Comparison of ENCODE assay signal across 8 mouse cellular contexts in genomic region chr1:136685191-136686060, GRCm38 (mm10).
DNase-seq lines count a peak whose midpoint lies in the region; ATAC-seq and TF ChIP-seq lines count a peak whose summit lies in the region.

No protein-coding gene starts in this region.

- no peaks in the 10 kb centered on the region for H3K36me3 ChIP-seq in liver, embryonic 16.5 days (ENCODE audit: control insufficient read depth, insufficient read depth)
- H3K36me3 ChIP-seq in splenic B cell, adult 2 months (ENCODE audit: control insufficient read depth, insufficient read depth, low read length, poor library complexity, severe bottlenecking): no peaks in the 10 kb centered on the region

- H3K9me3 ChIP-seq in liver, embryonic 16.5 days (replicated peaks; ENCODE audit: control insufficient read depth, low read length): no peaks in the 10 kb centered on the region

- peak overlapping the region; percentile 86 for H3K27ac ChIP-seq in gastrocnemius, adult 2 months
- H3K27ac ChIP-seq in liver, embryonic 16.5 days (ENCODE audit: low read length): peak overlapping the region; percentile 76

- peak overlapping the region; percentile 56 for H3K4me3 ChIP-seq in gastrocnemius, adult 2 months
- peak overlapping the region; percentile 54 for H3K4me3 ChIP-seq in liver, embryonic 16.5 days (ENCODE audit: low read depth, low read length)

- intact Hi-C loops in gastrocnemius, adult 2 months (cut with DNase I): no loop called here
- intact Hi-C loops in gastrocnemius, postnatal 36 days (cut with DNase I): no loop called here

- peak; percentile 43 for DNase-seq in gastrocnemius, adult 2 months
- no peak for DNase-seq in gastrocnemius, postnatal 36 days
- peak; percentile 48 for DNase-seq in MN1 (ENCODE audit: low spot score)
- peak; percentile 95 for DNase-seq in fibroblast of lung, adult 2 months (ENCODE audit: low read depth)
- peak; percentile 70 for DNase-seq in splenic B cell, adult 2 months (ENCODE audit: low read depth, low spot score)
- no peak for DNase-seq in left cerebral cortex, adult 11 months (ENCODE audit: low spot score)
- no peak for DNase-seq in right cerebral cortex, postnatal 25 days

- no peak for TF ChIP-seq CTCF in gastrocnemius, adult 2 months (IDR thresholded peaks at IDR 0.05)

- ATAC-seq in liver, embryonic 16.5 days (ENCODE audit: low read depth): peak; percentile 19

- H3K9ac ChIP-seq in liver, embryonic 16.5 days (ENCODE audit: low read depth, low read length): peak overlapping the region; percentile 47; the same call in 1 of the 2 replicates

- H3K4me2 ChIP-seq in liver, embryonic 16.5 days (ENCODE audit: low read depth, low read length): peak overlapping the region; percentile 62

- H3K27me3 ChIP-seq in liver, embryonic 16.5 days (ENCODE audit: control insufficient read depth, insufficient read depth, low read depth, low read length): no peaks in the 10 kb centered on the region
- H3K27me3 ChIP-seq in splenic B cell, adult 2 months (ENCODE audit: control insufficient read depth, insufficient read depth, low read length, poor library complexity, severe bottlenecking): no peaks in the 10 kb centered on the region

- 22% methylated on average over 13 of the region's 13 CpGs for WGBS in liver, embryonic 16.5 days (ENCODE audit: insufficient replicate concordance)

- peaks cover 12% of the 10 kb centered on the region for H3K4me1 ChIP-seq in liver, embryonic 16.5 days (ENCODE audit: control insufficient read depth, low read depth, low read length)

Comparison
In these comparisons a context has a peak if more than half of its experiments do, and no peak if none do; other contexts are left out.
1. DNase-seq: peak in gastrocnemius, adult 2 months (single experiment), MN1 (single experiment), fibroblast of lung, adult 2 months (single experiment) and splenic B cell, adult 2 months (single experiment); none in gastrocnemius, postnatal 36 days (0 of 2), left cerebral cortex, adult 11 months (single experiment) and right cerebral cortex, postnatal 25 days (single experiment).